Mouse (Mus musculus) cerebellum, adult 9-11 months (tissue): ENCODE data around the gene Gm14435.
"Not testable (repeated sequence)": the region's sequence is repeated elsewhere in the genome, so short reads cannot be mapped to it uniquely, and the experiment has no call there.

ENCODE experiments used
- DNase-seq: peaks from one replicate; pipeline ENCODE4 v3.0.0; 2022

Gm14435 gene

DNA sequence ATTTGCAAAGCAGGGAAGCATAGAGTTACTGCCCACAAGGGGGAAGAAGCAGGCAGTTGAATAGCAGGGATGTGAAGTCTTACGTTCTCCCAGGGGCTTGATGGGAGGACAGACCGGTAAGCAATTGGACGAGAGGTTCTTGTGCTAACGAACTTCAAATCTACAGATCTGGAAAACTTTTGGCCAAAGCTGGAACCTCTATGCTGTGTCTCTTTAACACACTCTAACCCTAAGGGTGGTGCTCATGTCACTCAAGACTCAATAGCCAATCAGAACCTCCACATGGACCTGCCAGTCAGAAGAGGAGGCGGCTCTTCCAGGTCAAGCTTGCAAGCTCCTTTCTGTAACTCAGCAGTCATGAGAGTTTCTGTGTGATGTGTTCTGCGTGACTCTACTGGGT, at the start of gene Gm14435:
Gene Gm14435 (plus strand): TSS at position 301 of the 400 bp plus-strand sequence.
- not testable (repeated sequence) for DNase-seq
